Comparison of ENCODE assay signal across 8 mouse cellular contexts in the genomic region with DNA sequence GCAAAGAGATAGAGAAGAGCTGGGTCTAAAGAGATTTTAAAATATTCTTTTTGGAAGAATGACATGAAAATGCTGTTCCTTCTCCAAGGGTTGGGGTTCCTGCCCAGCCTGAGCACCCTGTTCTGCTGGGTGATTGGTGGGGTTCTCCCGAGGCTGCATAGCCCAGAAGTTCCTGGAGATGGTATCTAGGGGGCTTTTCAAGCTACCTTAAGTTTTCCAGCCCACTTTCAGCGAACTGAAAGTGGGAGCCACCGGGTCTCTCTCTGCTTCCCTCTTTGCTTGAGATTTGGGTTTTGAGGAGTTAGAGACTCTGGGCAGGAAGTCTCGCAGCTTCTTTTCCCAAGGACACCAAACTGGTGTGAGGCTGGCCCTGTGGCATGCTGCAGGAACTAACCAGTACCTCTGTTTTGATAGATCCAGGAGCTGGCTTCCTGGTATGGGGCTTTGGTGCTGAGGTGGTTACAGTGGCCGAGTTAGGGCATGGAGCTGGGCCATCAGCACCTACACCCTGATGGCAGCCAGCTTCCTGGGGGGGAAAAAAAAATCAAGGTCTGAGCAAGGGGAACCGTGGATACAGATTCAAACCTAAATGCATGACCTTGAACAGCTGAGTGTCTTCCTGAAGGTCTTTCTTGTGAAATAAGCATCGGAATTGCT. TPM values are rescaled to one million over a fixed set of nuclear protein-coding genes. Genes with fewer than 3 reads are reported as not detected.
DNase-seq lines count a peak whose midpoint lies in the region; ATAC-seq and TF ChIP-seq lines count a peak whose summit lies in the region.

No protein-coding gene starts in this region.

- H3K4me1 ChIP-seq in lung, embryonic 14.5 days (ENCODE audit: insufficient read depth) = peaks cover 29% of the 10 kb centered on the region
- H3K4me1 ChIP-seq in forebrain, embryonic 11.5 days (replicated peaks; ENCODE audit: control insufficient read depth, insufficient read depth, low read length) = peaks cover 19% of the 10 kb centered on the region
- H3K4me1 ChIP-seq in kidney, embryonic 16.5 days (ENCODE audit: insufficient read depth, low read length) = peaks cover 40% of the 10 kb centered on the region
- H3K4me1 ChIP-seq in neural tube, embryonic 14.5 days (ENCODE audit: control insufficient read depth, insufficient read depth, low read length) = peaks cover 36% of the 10 kb centered on the region

- H3K27me3 ChIP-seq in lung, embryonic 14.5 days (ENCODE audit: insufficient read depth, low read length) = no peaks in the 10 kb centered on the region
- H3K27me3 ChIP-seq in forebrain, embryonic 11.5 days (ENCODE audit: control insufficient read depth, insufficient read depth, low read length) = no peaks in the 10 kb centered on the region
- no peaks in the 10 kb centered on the region for H3K27me3 ChIP-seq in kidney, embryonic 16.5 days (ENCODE audit: insufficient read depth, low read length)
- H3K27me3 ChIP-seq in neural tube, embryonic 14.5 days (ENCODE audit: control insufficient read depth, insufficient read depth, low read length) = no peaks in the 10 kb centered on the region

- 54% methylated on average over 7 of the region's 7 CpGs for WGBS in lung, embryonic 14.5 days
- 85% methylated on average over 7 of the region's 7 CpGs for WGBS in forebrain, embryonic 11.5 days
- WGBS in kidney, embryonic 16.5 days = 50% methylated on average over 7 of the region's 7 CpGs
- WGBS in neural tube, embryonic 14.5 days = 74% methylated on average over 7 of the region's 7 CpGs

- no peak for DNase-seq in lung, embryonic 14.5 days
- DNase-seq in lung, adult 18-20 months = no peak
- peak; percentile 38 for DNase-seq in forebrain, embryonic 11.5 days (ENCODE audit: low spot score)
- no peak for DNase-seq in left cerebral cortex, postnatal 25 days (ENCODE audit: low spot score in 2 of 2)
- no peak for DNase-seq in layer of hippocampus, adult 9-11 months
- DNase-seq in spleen, postnatal 36 days (ENCODE audit: low spot score in 2 of 2) = no peak

- H3K9me3 ChIP-seq in lung, embryonic 14.5 days (ENCODE audit: low read depth, low read length) = no peaks in the 10 kb centered on the region
- no peaks in the 10 kb centered on the region for H3K9me3 ChIP-seq in forebrain, embryonic 11.5 days (ENCODE audit: control insufficient read depth, low read length)
- no peaks in the 10 kb centered on the region for H3K9me3 ChIP-seq in kidney, embryonic 16.5 days (ENCODE audit: low read length)
- no peaks in the 10 kb centered on the region for H3K9me3 ChIP-seq in neural tube, embryonic 14.5 days (ENCODE audit: control insufficient read depth, low read length)

- peak overlapping the region; percentile 90 for H3K4me3 ChIP-seq in lung, embryonic 14.5 days (ENCODE audit: low read depth, low read length)
- peak overlapping the region; percentile 5; the same call in 1 of the 2 replicates for H3K4me3 ChIP-seq in forebrain, embryonic 11.5 days (ENCODE audit: low read depth, low read length)
- peak overlapping the region; percentile 91 for H3K4me3 ChIP-seq in kidney, embryonic 16.5 days (ENCODE audit: low read length)
- H3K4me3 ChIP-seq in neural tube, embryonic 14.5 days (ENCODE audit: low read depth, low read length) = peak overlapping the region; percentile 81; the same call in 1 of the 2 replicates

- ATAC-seq in lung, embryonic 14.5 days (ENCODE audit: insufficient read depth) = no peak
- ATAC-seq in forebrain, embryonic 11.5 days (replicated peaks; ENCODE audit: low FRiP score) = no peak
- no peak for ATAC-seq in kidney, embryonic 16.5 days (ENCODE audit: low FRiP score, low TSS enrichment)
- ATAC-seq in neural tube, embryonic 14.5 days (ENCODE audit: low read depth) = no peak

- H3K9ac ChIP-seq in lung, embryonic 14.5 days = peak overlapping the region; percentile 90
- peak overlapping the region; percentile 41; the same call in 1 of the 2 replicates for H3K9ac ChIP-seq in forebrain, embryonic 11.5 days (ENCODE audit: low read length)
- H3K9ac ChIP-seq in kidney, embryonic 16.5 days (replicated peaks; ENCODE audit: low read length) = peak overlapping the region; percentile 61
- H3K9ac ChIP-seq in neural tube, embryonic 14.5 days (replicated peaks; ENCODE audit: low read depth, low read length) = 0 out of 2 replicates have a peak overlapping the region, but pooled peaks have one; percentile 21

- peak overlapping the region; percentile 78 for H3K4me2 ChIP-seq in lung, embryonic 14.5 days
- peak overlapping the region; percentile 84 for H3K4me2 ChIP-seq in forebrain, embryonic 11.5 days (ENCODE audit: low read depth, low read length, severe bottlenecking)
- H3K4me2 ChIP-seq in kidney, embryonic 16.5 days (replicated peaks; ENCODE audit: low read depth, low read length) = peak overlapping the region; percentile 67
- peak overlapping the region; percentile 72 for H3K4me2 ChIP-seq in neural tube, embryonic 14.5 days (ENCODE audit: low read depth, low read length)

- H3K27ac ChIP-seq in lung, embryonic 14.5 days (ENCODE audit: low read depth) = no peak overlapping the region
- no peak overlapping the region for H3K27ac ChIP-seq in forebrain, embryonic 11.5 days (ENCODE audit: low read depth, low read length)
- H3K27ac ChIP-seq in kidney, embryonic 16.5 days (ENCODE audit: low read length) = no peak overlapping the region
- H3K27ac ChIP-seq in neural tube, embryonic 14.5 days (ENCODE audit: low read depth, low read length) = no peak overlapping the region

- intact Hi-C loops in left cerebral cortex, postnatal 25 days (cut with DNase I) = no loop called here

- no peaks in the 10 kb centered on the region; the same call in 1 of the 2 replicates for H3K36me3 ChIP-seq in lung, embryonic 14.5 days (ENCODE audit: insufficient read depth)
- no peaks in the 10 kb centered on the region; the same call in 1 of the 2 replicates for H3K36me3 ChIP-seq in forebrain, embryonic 11.5 days (ENCODE audit: control insufficient read depth, insufficient read depth, low read length)
- no peaks in the 10 kb centered on the region for H3K36me3 ChIP-seq in kidney, embryonic 16.5 days (ENCODE audit: insufficient read depth, low read length)
- no peaks in the 10 kb centered on the region for H3K36me3 ChIP-seq in neural tube, embryonic 14.5 days (ENCODE audit: control insufficient read depth, insufficient read depth, low read length)

- TF ChIP-seq CTCF in lung, embryonic 14.5 days (IDR thresholded peaks at IDR 0.05; ENCODE audit: low read depth) = no peak

RNA-seq across cellular contexts. Expression of a gene that starts 2.2 kb away (rescaled TPM):
- 8.7 and 9.7 TPM in 2 replicates for polyA plus RNA-seq in lung, embryonic 14.5 days (2014; fragmentation: Nextera tagmentation; extraction: Ambion mirVana)
- polyA plus RNA-seq in forebrain, embryonic 11.5 days (2014; fragmentation: Nextera tagmentation; extraction: Ambion mirVana) = 7.4 and 9.4 TPM in 2 replicates
- polyA plus RNA-seq in kidney, embryonic 16.5 days (2015; fragmentation: Nextera tagmentation; extraction: Ambion mirVana) = 9.5 and 10.7 TPM in 2 replicates
- 8.0 and 9.7 TPM in 2 replicates for polyA plus RNA-seq in neural tube, embryonic 14.5 days (2014; fragmentation: Nextera tagmentation; extraction: Ambion mirVana)
- 10 to 100 TPM; 46.0 to 51.9 TPM for total RNA-seq in left cerebral cortex, postnatal 25 days (2021)

RNA-seq across cellular contexts. Expression of a gene that starts 18.5 kb away (rescaled TPM):
- polyA plus RNA-seq in lung, embryonic 14.5 days (2014; fragmentation: Nextera tagmentation; extraction: Ambion mirVana) = 13.8 and 15.3 TPM in 2 replicates
- 21.0 and 24.7 TPM in 2 replicates for polyA plus RNA-seq in forebrain, embryonic 11.5 days (2014; fragmentation: Nextera tagmentation; extraction: Ambion mirVana)
- polyA plus RNA-seq in kidney, embryonic 16.5 days (2015; fragmentation: Nextera tagmentation; extraction: Ambion mirVana) = 12.9 and 14.4 TPM in 2 replicates
- 22.3 and 24.5 TPM in 2 replicates for polyA plus RNA-seq in neural tube, embryonic 14.5 days (2014; fragmentation: Nextera tagmentation; extraction: Ambion mirVana)
- 10 to 100 TPM; 58.0 to 59.7 TPM for total RNA-seq in left cerebral cortex, postnatal 25 days (2021)

Comparison
In these comparisons a context has a peak if more than half of its experiments do, and no peak if none do; other contexts are left out.
1. H3K4me3 ChIP-seq: peak in every context shown above with its lines; median percentile 91 in kidney, embryonic 16.5 days; 90 in lung, embryonic 14.5 days; 81 in neural tube, embryonic 14.5 days; 5 in forebrain, embryonic 11.5 days.
2. H3K9ac ChIP-seq: peak in every context shown above with its lines; median percentile 90 in lung, embryonic 14.5 days; 61 in kidney, embryonic 16.5 days; 41 in forebrain, embryonic 11.5 days; 21 in neural tube, embryonic 14.5 days.